Mouse (Mus musculus) large intestine, adult 2 months (tissue): ENCODE measurements around the gene Anapc1. TPM values are rescaled to one million over a fixed set of nuclear protein-coding genes. Genes with fewer than 3 reads are reported as not detected.

ENCODE experiments used
- DNase-seq: peaks from one replicate; pipeline ENCODE4 v3.0.0-alpha.2; 2012; ENCODE audit warnings: low read depth, low spot score
- WGBS: fragments of 180-500 bp; shearing (Covaris S2); methylation state at CpG from one replicate; pipeline ENCODE4 v1.1.7; 2018; 5-methylcytosine and 5-hydroxymethylcytosine counted together
- polyA plus RNA-seq: library from polyadenylated mRNA; depleted of rRNA; stranded (reverse); fragments of >200 nt; gene quantifications from 2 replicates; pipeline ENCODE4 v1.2.3, GENCODE M21; 2012; rRNA removed

Gene Anapc1
- 30.0 and 41.2 TPM in 2 replicates for polyA plus RNA-seq

DNA sequence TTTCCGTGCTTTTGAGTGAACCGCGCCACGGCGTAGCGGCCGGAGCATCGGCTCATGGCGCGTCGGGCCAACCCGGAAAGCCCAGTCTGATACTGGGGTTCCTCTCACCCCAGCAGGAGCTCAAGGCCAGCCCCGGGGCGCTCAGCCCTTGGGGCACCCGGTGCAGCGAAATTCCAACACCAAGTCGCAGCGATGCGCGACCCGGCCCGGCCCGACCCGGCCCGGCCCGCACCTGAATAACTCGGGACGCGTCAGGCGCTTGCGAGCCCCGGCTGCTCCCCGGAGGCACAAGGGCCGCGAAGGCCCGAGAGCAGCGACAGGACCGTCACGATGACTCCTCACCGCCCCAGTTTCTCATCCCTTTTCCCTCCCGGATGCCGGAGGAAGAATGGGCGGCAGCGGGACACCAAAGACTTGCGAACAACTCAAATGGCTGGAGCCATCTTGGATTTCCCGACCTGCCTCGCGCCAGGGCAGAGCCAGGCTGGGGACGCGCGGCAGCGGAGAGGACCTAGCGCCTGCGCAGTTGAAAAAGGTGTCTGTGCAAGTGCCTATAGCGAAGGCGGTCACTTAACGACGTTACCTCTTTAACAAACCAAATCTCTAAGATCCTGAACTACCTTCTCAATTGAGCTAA, at the start of gene Anapc1:
Gene Anapc1, minus strand, starts transcription at position 471 of the 637 bp plus-strand sequence.
- under 1% methylated on average over 58 of the region's 58 CpGs for WGBS
- DNase-seq: peak; percentile 78

DNA sequence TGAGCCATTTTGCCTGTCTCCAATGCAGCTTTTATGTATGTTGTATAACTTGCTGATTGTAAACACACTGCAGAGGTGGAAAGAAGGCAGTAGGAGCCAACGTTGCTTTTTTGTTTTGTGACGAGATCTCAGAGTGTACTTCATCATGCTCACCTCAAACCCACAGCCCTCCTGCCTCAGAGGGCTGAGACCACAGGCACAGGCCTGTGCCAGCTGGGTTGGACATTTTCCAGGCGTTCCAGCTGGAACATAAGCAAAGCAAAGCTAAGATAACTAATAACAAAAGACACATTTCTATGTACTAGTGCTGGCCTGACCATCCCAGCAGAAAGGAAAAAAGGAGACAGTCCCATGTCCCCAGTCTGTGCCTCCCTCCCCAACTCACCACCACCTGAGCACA, 47.9 kb upstream of the Anapc1 start:
- WGBS: 50% methylated on average over 3 of the region's 3 CpGs
- no peak for DNase-seq

GRCm38 (mm10) chr2:128731951-128732350, 44.8 kb upstream of the Anapc1 start:
- no peak for DNase-seq
- WGBS: 91% methylated on average over 1 of the region's 1 CpGs

GRCm38 (mm10) chr2:128731514-128731913, 44.3 kb upstream of the Anapc1 start:
- no peak for DNase-seq
- 75% methylated on average over 10 of the region's 10 CpGs for WGBS

DNA sequence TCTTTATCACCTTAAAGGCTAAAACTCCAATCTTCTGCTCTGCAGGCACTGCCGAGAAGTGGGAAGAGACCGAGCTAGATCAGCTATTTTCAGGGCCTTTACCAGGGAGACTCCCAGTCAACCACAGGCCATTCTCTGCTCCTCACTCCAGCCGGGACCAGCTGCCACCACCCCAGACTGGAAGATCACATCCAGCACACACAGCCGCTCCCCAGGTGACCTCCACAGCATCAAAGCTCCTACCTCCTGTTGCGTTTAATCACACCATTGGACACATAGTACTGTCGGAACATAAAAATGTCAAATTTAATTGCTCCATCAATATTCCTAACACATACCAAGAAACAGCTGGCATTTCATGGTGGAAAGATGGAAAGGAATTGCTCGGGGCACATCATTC, 42.0 kb upstream of the Anapc1 start:
- WGBS: 90% methylated on average over 7 of the region's 7 CpGs
- no peak for DNase-seq

DNA sequence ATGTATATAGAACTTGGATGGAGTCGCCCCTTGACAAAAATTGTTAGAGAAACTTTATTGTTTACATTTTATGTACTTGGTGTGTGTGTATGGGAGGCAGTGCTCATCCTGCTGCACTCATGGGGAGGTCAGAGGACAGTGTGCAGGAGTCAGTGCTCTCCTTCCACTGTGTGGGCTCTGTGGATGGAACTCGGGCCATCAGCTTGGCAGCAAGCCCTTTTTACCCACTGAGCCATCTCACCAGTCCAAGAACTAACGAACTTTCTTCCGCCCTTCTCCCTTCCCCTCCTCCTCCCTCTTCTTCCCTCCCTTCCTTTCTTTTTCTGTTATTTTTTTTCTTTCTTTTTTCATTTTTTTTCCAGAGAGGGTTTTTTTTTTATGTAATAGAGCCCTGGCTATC, 40.9 kb upstream of the Anapc1 start:
- 68% methylated on average over 4 of the region's 4 CpGs for WGBS
- DNase-seq: no peak

- DNase-seq: no peak
- 68% methylated on average over 3 of the region's 3 CpGs for WGBS
These were observed 40.4 kb upstream of the Anapc1 start for GRCm38 (mm10) chr2:128727552-128727951.

DNA sequence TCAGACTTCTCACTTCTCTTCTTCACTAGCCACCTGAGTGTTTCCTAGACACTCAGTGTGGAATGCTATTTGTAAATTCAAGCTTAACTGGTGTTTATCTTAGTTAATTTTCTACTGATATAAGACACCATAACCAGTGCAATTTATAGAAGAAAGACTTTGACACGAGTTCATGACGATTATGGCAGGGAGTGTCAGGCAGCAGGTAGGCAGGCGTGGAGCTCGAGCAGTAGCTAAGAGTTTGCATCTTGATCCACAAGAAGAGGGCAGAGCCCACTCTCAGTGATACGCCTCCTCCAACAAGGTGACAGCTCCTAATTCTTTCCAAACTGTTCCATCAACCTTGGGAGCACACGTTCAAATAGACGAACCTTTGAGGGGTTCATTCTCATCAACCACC, 39.4 kb upstream of the Anapc1 start:
- 26% methylated on average over 7 of the region's 7 CpGs for WGBS
- no peak for DNase-seq

DNA sequence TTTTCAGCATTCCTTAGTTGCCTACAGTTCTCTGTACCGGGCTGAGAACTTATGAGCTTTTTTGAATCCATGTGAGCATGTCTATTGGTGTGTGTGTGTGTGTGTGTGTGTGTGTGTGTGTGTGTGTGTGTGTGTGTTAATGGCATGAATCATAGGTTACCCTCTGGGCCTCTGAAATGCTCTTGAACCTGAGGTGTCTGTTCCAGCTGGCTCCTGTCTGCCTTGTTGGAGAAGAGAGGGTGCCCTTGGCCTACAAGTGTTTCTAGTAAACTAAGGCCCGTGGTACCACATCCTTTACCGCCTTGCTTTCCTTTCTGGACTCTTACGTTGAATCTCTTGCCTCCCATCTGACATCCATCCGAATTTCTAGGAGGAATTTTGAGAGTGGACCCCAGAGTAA, 38.9 kb upstream of the Anapc1 start:
- DNase-seq: no peak
- WGBS: 41% methylated on average over 5 of the region's 5 CpGs

- no peak for DNase-seq
- WGBS: 48% methylated on average over 5 of the region's 5 CpGs
These were observed 35.0 kb upstream of the Anapc1 start for GRCm38 (mm10) chr2:128722106-128722710.

DNA sequence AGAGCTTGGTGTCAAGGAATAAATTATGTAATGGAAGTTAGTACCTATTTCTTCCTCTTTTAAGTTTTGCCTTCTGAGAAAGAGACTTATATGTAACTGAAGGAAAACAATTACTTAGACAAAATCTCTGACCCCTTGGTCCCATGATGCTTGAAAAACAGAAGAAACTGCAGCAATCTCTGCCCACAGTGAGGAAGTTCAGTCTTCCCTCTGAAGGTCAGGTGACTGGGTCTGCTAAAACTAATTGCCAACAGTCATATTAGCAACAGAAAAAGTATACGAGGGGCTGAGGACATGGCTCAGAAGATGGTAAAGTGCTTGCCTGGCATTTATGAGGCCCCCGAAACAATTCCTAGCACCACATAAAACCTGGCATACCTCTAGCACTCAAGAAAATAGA, 32.2 kb upstream of the Anapc1 start:
- no peak for DNase-seq
- 92% methylated on average over 2 of the region's 2 CpGs for WGBS

- no peak for DNase-seq
These were observed 28.8 kb upstream of the Anapc1 start for GRCm38 (mm10) chr2:128715979-128716378.

GRCm38 (mm10) chr2:128714724-128715241, 27.6 kb upstream of the Anapc1 start:
- 34% methylated on average over 7 of the region's 7 CpGs for WGBS
- DNase-seq: no peak

More at GRCm38 (mm10) chr2:128715979-128716378, 28.8 kb upstream of the Anapc1 start:
- WGBS: 94% methylated on average over 1 of the region's 1 CpGs

- 47% methylated on average over 5 of the region's 5 CpGs for WGBS
- no peak for DNase-seq
These were observed 26.4 kb upstream of the Anapc1 start for GRCm38 (mm10) chr2:128713548-128714003.

- 78% methylated on average over 6 of the region's 6 CpGs for WGBS
- DNase-seq: no peak
These were observed 25.7 kb upstream of the Anapc1 start for GRCm38 (mm10) chr2:128712940-128713339.

DNA sequence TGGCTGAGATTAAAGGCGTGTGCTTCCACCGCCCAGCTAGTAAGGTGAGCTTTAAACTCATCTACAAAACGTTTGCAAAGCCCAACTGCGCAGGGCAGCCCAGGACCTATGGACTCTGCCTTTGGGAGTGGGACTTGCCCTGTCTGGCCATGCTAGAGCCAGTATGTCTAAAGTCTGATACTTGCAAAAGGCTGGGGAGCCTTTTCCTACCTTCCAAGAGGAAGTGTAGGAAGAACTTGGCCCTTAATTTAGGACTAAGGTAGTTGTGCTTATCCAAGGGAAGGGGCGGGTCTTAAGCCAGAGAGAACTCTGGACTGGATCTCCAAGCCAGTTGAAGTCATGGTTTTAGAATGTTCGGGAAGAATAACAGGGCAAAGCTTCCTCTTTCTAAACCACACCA, 23.4 kb upstream of the Anapc1 start:
- DNase-seq: no peak
- 31% methylated on average over 6 of the region's 6 CpGs for WGBS

GRCm38 (mm10) chr2:128709264-128709663, 22.1 kb upstream of the Anapc1 start:
- WGBS: 25% methylated on average over 6 of the region's 6 CpGs

GRCm38 (mm10) chr2:128704474-128704873, 17.3 kb upstream of the Anapc1 start:
- WGBS: 36% methylated on average over 3 of the region's 3 CpGs
- no peak for DNase-seq

More at GRCm38 (mm10) chr2:128709264-128709663, 22.1 kb upstream of the Anapc1 start:
- no peak for DNase-seq

DNA sequence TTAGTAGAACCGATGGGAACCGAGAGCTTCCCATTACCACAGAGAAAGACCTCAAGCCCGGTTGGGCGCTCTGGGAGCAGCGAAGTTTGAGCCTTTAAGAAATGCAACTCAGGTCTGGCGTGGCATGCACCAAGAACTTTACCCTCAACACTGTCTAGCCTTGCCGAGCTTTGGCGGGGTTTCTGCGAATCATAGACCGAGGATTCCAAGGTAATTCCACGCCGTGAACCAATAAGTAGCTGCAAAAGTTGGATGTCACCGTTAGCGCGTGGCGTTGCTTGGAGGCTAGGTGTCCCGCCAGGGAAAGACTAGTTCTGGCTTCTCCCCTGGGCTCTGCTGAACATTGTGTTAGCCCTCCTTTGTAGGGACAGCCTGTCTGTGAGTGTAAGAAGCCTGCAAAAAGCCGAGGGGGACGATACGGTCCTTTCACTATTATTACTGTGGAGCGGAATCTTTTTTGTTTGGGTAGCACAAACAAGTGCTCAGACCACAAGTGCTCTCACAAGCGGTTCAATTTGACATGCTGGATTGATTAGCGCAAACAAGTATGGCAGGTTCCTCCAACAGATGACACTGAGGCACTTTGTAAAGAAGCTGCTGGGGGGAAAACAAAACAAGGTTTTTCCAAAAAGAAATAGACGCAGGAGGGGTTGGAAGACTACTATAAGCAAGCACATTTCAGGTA, 12.2 kb upstream of the Anapc1 start:
- DNase-seq: no peak
- 3% methylated on average over 24 of the region's 24 CpGs for WGBS

DNA sequence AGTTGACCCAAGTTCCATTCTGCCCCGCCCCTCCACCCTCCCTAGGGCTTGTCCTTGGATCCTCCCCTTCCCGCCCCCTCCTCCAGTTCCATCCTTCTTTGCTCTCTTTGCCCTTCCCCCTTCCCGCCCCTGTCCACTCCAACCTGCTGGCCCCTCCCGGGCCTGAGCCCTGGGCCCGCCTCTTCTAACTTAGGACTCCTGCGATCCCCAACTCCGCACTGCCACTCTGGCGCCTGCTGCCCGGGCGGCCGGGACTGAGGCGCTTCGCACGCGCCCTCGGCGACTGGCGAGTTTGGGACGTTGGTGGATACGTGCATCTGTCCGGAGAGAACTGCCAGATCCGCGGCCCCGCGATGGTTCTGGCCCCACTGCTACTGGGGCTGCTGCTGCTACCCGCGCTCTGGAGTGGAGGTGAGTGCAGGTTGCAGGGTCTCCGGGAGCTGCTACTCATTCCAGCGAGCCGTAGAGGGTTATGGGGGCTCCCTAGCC, 11.5 kb upstream of the Anapc1 start, which contains the start of gene Mertk:
Gene Mertk, plus strand, starts transcription at position 264 of the 489 bp plus-strand sequence.
- peak; percentile 87 for DNase-seq
- WGBS: 2% methylated on average over 30 of the region's 30 CpGs
